Mouse (Mus musculus) myocyte (in vitro differentiated cells): Measurements from ENCODE around the gene Relt.

Experiments used
- CEBPB ChIP-seq: IDR thresholded peaks from 2 replicates; pipeline ENCODE4 v1.6.1; 2011; ENCODE audit warnings: mild to moderate bottlenecking, moderate library complexity; ENCODE audit not compliant: poor library complexity, insufficient read depth, severe bottlenecking
- E2F4 ChIP-seq: IDR thresholded peaks from one replicate; pipeline ENCODE4 v1.6.1; 2011; ENCODE audit warnings: mild to moderate bottlenecking, control low read depth, moderate library complexity; ENCODE audit not compliant: insufficient read depth
- MAX ChIP-seq: IDR thresholded peaks from one replicate; pipeline ENCODE4 v1.6.1; 2011; ENCODE audit warnings: low read depth, mild to moderate bottlenecking, control low read depth
- MYOG ChIP-seq, 3 experiments: IDR thresholded peaks; one replicate each; pipeline ENCODE4 v1.6.1; 2011; ENCODE audit warnings: control low read depth in 2 of 3, low read depth in 2 of 3, mild to moderate bottlenecking in 2 of 3; ENCODE audit not compliant: insufficient read length in 2 of 3, control insufficient read depth in 1 of 3, insufficient read depth in 1 of 3
- POLR2A ChIP-seq: IDR thresholded peaks from one replicate; pipeline ENCODE4 v1.6.1; 2011; ENCODE audit warnings: low read depth, mild to moderate bottlenecking, control low read depth, moderate library complexity; ENCODE audit not compliant: insufficient read length
- POLR2AphosphoS2 ChIP-seq: IDR thresholded peaks from one replicate; pipeline ENCODE4 v1.6.1; 2011; ENCODE audit warnings: low read depth, control low read depth; ENCODE audit not compliant: insufficient read length
- TCF12 ChIP-seq: IDR thresholded peaks from one replicate; pipeline ENCODE4 v1.6.1; 2011; ENCODE audit warnings: mild to moderate bottlenecking, control low read depth; ENCODE audit not compliant: poor library complexity, insufficient read depth, severe bottlenecking
- TCF3 ChIP-seq: IDR thresholded peaks from one replicate; pipeline ENCODE4 v1.6.1; 2011; ENCODE audit warnings: low read depth, control low read depth; ENCODE audit not compliant: insufficient read length
- USF1 ChIP-seq: IDR thresholded peaks from one replicate; pipeline ENCODE4 v1.6.1; 2011; ENCODE audit warnings: low read depth, mild to moderate bottlenecking, control low read depth, moderate library complexity

DNA sequence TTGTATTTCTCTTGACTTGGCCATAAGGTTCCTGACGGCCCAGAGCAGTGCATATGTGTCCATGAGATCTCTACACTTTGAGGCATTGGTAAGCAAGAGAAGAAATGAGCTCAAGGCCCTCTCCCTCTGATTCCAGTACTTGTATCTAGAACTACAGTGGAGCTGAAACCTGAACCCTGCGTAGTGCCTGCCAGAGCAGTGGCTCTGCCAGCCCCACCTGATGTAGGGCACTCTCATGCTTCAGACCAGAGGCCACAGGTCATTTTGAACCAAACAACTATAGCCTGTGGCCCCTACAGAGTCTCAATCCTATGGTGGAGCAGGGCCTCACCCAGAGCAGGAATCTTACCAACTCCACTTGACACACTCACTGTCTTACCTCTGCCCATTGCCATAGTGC, 13.7 kb downstream of the Relt start:
- TF ChIP-seq POLR2A (no peak), POLR2AphosphoS2 (no peak), TCF12 (no peak), E2F4 (no peak), CEBPB (no peak), USF1 (no peak), TCF3 (no peak), MAX (no peak), MYOG (IDR thresholded peaks at IDR 0.05; ENCODE audit: control insufficient read depth in 1 of 3, insufficient read depth in 1 of 3, insufficient read length in 2 of 3, low read depth in 2 of 3) (no peak)
